Comparison of ENCODE assay signal across 19 mouse cellular contexts in the genomic region with DNA sequence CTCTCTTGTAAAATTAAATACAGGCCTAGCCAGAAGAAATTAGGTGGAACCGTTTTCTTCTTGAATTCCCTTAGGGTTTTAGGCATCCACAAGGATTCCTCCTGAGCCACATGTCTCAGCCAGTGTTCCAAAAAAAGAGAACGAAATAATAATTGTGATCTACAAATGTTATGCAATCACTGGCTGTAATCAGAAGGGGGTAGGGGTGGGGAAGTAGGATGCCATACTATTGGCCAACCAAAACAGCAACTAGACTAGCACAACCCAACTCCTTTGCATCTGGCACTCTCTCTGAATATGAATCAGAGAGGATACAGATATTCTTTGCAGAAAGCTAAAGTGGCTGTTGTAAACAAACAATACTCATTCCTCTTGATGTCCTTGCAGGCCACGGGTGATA. TPM values are rescaled to one million over a fixed set of nuclear protein-coding genes. Genes with fewer than 3 reads are reported as not detected.
DNase-seq lines count a peak whose midpoint lies in the region; ATAC-seq and TF ChIP-seq lines count a peak whose summit lies in the region.
"Had no signal": no experiment of that assay in that cellular context is flagged by ENCODE, and none has a peak within 500 bp of the region (broad histone marks: within the 10 kb centered on the region; RNA-seq: fewer than 3 reads in every experiment).

No protein-coding gene starts in this region.

- 0 out of 2 replicates have a peak, but pooled peaks have one; percentile 34 for ATAC-seq in megakaryocyte progenitor cell, adult 5-6 weeks (replicated peaks; ENCODE audit: poor library complexity)
- ATAC-seq: intestine, embryonic 16.5 days had no signal

- intact Hi-C loops in gastrocnemius, postnatal 36 days (cut with DNase I), result no loop called here

- peak overlapping the region; percentile 36; the same call in 1 of the 2 replicates for H3K27ac ChIP-seq in layer of hippocampus, adult 2 months
- H3K27ac ChIP-seq: embryonic facial prominence, embryonic 15.5 days; forebrain, embryonic 12.5 days; hindbrain, embryonic 15.5 days; limb, embryonic 10.5 days; lung, embryonic 15.5 days; neural tube, embryonic 15.5 days had no signal

- DNase-seq in gastrocnemius, adult 18-20 months (ENCODE audit: low spot score), result peak; percentile 43
- no peak for DNase-seq in gastrocnemius, postnatal 36 days
- peak; percentile 18 to 33 for DNase-seq in layer of hippocampus, adult 2 months (ENCODE audit: low spot score in 2 of 2)
- no peak for DNase-seq in layer of hippocampus, postnatal 14 days (ENCODE audit: low spot score in 2 of 2)
- DNase-seq in Muller cell, postnatal 12 days (ENCODE audit: inconsistent ontology term), result peak; percentile 36
- DNase-seq in right cerebral cortex, postnatal 36 days (ENCODE audit: low spot score in 2 of 2), result no peak
- DNase-seq: cerebellum, postnatal 14 days; embryo, embryonic 11 days; kidney, postnatal 14 days; right cerebral cortex, postnatal 25 days; thymus, postnatal 36 days had no signal

- H3K4me3 ChIP-seq in layer of hippocampus, adult 2 months, result no peak overlapping the region
- H3K4me3 ChIP-seq: embryonic facial prominence, embryonic 15.5 days; forebrain, embryonic 12.5 days; hindbrain, embryonic 15.5 days; limb, embryonic 10.5 days; lung, embryonic 15.5 days; neural tube, embryonic 15.5 days had no signal

- no peak for TF ChIP-seq CTCF in layer of hippocampus, adult 2 months (conservative IDR thresholded peaks at IDR 0.05)

RNA-seq across cellular contexts. Expression of a gene that starts 52.7 kb away (rescaled TPM):
- total RNA-seq in gastrocnemius, adult 18-20 months (2021), result 1 to 10 TPM; 1.1 to 1.2 TPM
- total RNA-seq in gastrocnemius, postnatal 36 days (2021), result 1 to 10 TPM; 1.1 to 1.6 TPM
- total RNA-seq in layer of hippocampus, adult 2 months (2021), result 10 to 100 TPM; 62.3 to 64.1 TPM
- 10 to 100 TPM; 69.9 to 72.9 TPM for total RNA-seq in layer of hippocampus, postnatal 14 days (2021)
- total RNA-seq in megakaryocyte progenitor cell, adult 5-6 weeks (2015), result 0.47 and 0.56 TPM in 2 replicates
- total RNA-seq in megakaryocyte progenitor cell, adult 5-6 weeks (2017), result 0.14 and 0.21 TPM in 2 replicates

Comparison
In these comparisons a context has a peak if more than half of its experiments do, and no peak if none do; other contexts are left out.
1. DNase-seq: peak in gastrocnemius, adult 18-20 months (single experiment), layer of hippocampus, adult 2 months (2 of 2) and Muller cell, postnatal 12 days (single experiment); none in gastrocnemius, postnatal 36 days (0 of 2), layer of hippocampus, postnatal 14 days (0 of 2) and right cerebral cortex, postnatal 36 days (0 of 2).
2. RNA of a gene that starts 52.7 kb away (total RNA-seq): 69.9 to 72.9 TPM in layer of hippocampus, postnatal 14 days and 62.3 to 64.1 TPM in layer of hippocampus, adult 2 months; 1.1 to 1.6 TPM in gastrocnemius, postnatal 36 days, 1.1 to 1.2 TPM in gastrocnemius, adult 18-20 months and 0.14 to 0.56 TPM in megakaryocyte progenitor cell, adult 5-6 weeks; every median in the first group is over 10 times any median in the second.